Mouse (Mus musculus) left cerebral cortex, adult 11 months (tissue): ENCODE data around the gene Brinp2.

ENCODE experiments used
- DNase-seq: peaks from one replicate; pipeline ENCODE4 v3.0.0; 2022; ENCODE audit warnings: low spot score

The Brinp2 gene

DNA sequence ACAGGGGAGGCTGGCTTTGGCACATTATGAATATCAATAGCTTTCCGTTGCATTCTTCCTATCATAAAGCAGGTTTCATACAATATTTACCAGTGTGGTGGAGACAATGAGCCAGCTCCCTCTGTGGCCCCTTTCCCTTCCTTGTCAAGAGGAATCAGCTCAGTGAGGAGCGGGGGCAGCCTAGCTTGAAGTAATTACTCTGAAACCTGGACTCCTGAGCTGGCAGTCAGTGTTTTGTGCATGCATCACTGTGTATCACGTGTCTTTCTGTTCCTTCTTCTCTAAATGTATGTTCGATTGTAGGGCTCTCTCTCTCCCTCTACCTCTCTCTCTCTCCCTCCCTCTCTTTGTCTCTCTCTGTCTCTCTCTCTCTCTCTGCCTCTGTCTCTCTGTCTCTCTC is 135.1 kb downstream of the Brinp2 start:
- DNase-seq: no peak

DNA sequence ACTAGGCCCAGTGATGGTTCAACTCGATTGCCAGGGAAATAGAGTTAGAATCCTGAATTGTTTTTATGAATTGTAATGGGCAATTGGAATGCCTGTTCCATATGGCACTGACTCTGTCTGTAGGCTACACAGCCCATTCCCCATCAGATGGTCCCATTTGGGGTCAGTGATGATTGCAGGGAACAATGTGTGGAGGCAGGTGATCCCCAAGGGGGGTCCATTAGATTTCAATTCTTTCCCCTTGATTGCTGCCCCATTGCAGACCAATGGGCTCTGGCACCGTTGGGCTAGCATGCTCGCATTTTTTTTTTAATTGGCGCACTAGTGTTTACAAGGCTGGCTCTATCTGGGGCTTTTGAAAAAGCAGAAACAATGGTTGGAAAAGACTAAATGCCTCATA is 136.0 kb downstream of the Brinp2 start:
- DNase-seq: no peak

DNA sequence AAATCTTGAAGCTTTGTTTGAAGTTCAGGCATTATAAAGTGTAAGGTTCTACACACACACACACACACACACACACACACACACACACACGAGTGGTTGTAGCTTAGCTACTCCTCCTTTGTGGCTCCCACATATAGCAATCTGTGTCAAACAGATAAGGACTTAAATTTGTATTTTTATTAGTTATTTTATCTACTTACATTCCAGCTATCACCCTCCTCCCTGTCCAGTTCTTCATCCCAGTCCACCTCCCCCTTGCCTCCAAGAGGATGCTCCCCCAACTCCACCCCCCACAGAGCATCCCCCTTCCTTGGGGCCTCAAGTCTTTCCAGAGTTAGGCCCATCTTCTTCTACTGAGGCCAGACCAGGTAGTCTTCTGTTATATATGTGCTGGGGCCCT is 137.4 kb downstream of the Brinp2 start:
- DNase-seq: no peak

DNA sequence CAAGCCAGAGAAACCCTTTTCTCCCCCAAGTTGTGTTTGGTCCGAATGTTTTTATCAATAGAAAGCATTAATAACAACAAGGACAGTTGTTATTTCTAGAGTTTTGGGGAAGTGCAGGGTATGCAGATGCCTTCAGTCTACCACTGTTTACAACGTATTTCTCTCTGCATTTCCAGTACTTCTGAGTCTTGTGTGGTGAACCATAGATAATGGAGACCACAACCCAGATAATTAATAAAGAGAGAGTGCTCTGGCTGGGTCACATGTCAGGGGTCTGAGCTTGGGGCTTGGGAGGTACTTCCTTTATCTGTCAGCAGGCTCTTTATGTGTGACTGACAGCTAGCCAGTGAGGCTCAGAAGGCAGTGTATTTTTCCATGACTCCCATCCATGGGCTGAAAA is 137.8 kb downstream of the Brinp2 start:
- no peak for DNase-seq

DNA sequence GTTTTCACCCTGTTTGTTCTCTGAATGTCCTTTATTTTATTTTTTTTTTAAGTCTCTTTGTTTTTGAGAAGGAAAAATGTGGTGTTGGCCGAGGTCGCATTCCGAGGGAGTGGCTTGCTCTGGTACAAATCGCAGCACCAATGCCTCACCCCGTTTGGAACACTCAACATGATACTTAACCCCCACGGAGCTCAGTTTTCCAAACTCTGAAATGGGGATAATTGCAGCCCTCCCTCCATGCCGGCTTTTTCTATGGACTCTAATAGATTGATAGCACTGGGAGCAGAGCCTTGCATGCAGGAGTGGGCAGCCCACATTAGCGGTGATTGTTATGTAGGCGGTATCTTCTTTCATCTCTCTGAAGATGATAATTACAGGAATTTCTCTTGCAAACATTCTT is 140.5 kb downstream of the Brinp2 start:
- no peak for DNase-seq

DNA sequence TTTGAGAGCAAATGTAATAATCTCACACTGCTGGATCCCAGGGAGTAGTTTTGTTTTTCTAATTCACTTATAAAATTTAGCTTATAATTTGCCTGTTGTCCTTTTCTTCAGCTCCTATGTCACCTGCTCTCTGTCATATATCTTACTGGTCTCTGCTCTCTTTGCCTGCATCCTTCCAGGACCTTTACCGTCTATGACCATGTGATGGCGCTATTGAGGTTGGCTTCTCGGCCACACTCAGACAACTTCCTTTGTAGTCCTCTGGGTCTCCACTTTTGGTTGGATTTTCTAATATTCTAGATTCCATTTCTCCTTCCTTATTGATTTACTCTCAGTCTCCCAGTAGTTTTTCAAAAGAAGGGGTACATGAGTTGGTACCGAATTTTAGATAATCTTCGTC is 141.4 kb downstream of the Brinp2 start:
- peak; percentile 28 for DNase-seq

DNA sequence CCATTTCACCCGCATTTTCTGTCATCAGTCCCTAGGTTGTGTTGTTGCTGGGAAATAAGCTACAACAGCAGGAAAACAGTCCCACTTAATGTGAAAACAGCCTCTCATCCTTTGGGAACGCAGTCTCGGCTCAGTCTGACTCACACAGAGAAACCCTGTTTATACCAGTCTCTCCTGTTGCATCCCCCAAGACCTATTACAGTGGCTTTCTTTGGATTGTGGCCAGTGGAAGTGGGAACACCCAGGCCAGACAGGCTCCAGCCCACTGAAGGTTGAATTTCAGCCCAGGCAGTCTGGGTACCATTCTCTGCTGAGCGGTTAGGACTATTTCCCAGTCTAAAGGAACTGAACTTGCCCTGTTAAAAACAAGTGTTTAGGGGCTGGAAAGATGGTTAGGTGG is 142.4 kb downstream of the Brinp2 start:
- no peak for DNase-seq

DNA sequence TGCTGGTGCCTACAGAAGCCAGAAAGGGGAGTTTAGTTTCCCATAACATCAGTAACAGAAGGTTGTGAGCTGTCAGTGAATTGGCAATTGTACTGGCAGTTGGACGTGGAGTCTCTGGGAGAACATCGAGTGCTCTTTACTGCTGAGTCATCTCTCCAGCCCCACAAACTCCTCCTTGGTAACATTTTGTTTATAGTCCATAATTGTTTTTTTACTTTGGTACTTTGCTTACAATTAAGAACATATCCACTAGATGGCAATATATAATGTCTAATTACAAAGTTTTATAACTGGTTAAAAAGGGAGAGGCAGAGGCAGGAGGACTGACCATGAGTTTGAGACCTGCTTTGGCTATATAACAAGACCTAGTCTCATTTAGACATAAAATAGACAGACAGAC is 148.5 kb downstream of the Brinp2 start:
- DNase-seq: no peak

DNA sequence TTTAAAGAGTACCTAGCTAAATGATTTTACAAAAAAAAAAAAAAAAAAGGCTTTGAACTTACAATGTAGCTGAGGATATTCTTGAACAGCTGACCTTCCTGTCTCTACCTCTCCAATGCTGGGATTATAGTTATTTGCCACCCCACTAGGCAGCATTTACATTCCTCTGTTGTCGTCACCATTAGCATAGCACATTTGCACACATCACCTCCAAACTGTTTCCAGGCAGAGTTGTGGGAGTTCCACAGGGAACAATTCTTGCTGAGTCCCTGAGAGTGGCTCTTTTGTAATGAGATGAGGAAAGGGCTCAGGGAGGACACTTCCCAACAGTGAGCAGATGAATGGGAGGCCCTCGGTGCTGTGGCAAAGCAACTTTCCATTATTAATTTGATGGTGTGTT is 153.2 kb downstream of the Brinp2 start:
- no peak for DNase-seq
